Mouse (Mus musculus): ENCODE data around the gene Ubac2.

The Ubac2 gene

DNA sequence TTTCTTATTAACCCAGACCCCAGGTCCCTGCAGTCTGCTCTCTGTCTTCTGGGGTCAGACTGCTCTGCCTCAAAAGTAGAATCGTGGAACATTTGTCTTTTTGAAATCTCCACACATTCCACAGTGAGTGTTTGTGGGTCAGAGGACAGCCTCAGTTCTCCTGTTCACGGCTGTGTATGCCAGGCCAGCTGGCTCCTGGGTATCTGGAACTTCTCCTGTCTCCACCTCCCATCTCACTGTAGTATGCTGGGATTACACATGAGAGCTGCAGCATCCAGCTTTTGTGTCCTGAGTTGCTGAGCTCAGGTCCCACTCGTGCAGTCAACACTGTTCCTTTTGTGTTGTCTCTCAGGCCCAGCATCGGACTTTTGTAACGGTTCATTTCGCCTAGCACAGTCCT, 46.5 kb downstream of the Ubac2 start:
- DNase-seq (ENCODE audit: low spot score) = no peak

DNA sequence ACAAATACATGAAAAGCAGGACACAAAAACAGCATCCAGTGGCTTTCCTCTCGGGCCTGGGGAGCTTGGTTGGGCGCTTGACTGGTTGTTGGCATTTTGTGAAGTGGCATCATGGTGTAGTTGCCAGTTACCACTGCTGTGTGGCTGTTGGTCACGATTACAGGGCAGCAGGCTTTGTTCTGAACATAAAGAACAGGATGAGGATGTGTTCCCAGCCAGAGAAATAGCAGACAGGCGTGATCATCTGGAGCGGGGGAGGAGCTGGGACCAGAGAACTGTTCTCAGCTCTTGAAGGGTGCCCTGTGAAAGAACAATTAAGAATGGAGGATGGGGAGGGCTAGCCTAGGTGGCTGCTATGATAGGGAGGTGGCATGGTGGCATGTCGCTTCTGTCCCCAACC, 48.5 kb downstream of the Ubac2 start:
- DNase-seq (ENCODE audit: low spot score) = no peak

DNA sequence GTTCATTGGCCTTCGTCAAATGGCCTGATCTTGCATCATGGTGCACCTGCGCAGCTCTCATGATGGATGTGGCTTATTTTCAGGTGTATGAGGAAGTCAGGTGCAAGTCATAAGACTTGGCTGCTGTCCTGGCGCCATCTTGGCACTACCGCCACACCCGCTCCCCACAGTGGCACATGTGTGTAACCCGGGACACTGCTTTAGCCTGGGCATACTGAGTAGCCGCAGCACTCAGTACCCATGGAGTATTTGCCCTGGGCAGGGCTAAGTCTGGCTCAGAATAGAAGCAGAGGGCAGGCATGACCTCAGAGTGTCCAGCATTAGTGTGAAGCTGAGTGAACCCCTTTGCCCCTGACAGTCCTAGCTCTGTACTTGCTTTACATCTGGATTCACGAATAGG, 49.0 kb downstream of the Ubac2 start:
- no peak for DNase-seq (ENCODE audit: low spot score)

DNA sequence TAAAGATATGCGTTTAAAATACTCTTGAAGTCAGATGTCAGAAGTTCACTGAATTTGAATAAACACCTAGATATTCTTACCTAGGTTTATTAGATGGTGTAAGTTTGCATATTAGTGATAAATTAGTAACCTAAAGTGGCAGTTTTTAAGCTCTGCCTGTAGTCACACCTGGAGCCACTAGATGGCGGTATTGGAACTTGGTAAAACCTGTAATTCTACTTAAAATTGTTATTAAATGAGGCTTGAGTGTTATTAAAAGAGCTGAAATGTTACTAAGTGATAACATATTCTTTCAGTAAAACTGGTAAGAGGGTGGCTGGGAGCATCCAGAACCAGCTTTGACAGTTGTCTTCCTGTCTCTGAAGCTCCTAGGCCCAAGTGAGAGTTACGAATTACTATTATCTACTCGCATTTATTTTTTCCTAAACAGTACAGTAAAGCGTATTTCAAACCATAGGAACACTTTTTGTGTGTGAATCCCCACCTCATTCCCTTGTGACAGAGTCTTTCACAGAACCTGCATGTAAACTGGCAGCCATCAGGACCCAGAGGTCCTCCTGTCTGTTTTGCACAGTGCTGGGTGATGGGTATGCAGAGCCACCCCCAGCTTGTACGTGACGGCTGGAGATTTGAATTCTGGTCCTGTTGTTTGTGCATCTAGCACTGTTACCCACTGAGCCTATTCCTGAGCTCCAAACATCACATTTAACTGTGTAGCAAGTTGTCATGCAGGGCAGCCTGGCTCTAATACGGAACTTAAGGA, 50.1 kb downstream of the Ubac2 start:
- DNase-seq (ENCODE audit: low spot score) = no peak

DNA sequence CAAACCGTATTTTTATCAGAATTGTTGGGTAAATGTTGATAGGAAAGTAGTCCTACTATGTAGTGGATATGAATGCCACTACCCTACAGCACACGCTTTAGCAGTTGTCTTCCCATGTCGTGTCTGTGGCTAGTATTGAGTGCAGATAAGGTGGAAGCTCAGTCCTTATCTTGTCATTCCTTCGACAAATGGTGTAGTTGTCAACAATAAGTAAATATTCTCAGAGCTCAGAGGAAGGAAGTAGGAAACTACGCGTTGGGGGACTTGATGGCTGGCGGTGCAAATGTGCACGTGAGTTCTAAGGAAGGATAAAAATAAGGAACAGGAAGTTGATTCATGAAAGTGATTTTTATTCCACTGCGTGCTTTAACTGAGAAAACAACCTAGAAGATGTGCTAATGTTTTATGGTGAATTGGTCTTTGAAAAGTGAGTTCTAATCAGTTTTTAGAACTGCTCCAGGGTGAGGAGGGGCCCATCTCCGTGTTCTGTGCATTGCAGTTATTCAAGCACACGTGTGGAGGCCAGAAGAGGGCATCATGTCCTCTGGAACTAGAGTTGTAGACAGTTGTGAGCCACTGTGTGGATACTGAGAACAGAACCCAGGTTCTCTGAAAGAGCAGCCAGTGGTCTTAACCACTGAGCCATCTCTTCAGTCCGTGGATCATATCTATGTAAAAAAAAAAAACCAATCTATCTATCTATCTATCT, 51.0 kb downstream of the Ubac2 start:
- no peak for DNase-seq (ENCODE audit: low spot score)

DNA sequence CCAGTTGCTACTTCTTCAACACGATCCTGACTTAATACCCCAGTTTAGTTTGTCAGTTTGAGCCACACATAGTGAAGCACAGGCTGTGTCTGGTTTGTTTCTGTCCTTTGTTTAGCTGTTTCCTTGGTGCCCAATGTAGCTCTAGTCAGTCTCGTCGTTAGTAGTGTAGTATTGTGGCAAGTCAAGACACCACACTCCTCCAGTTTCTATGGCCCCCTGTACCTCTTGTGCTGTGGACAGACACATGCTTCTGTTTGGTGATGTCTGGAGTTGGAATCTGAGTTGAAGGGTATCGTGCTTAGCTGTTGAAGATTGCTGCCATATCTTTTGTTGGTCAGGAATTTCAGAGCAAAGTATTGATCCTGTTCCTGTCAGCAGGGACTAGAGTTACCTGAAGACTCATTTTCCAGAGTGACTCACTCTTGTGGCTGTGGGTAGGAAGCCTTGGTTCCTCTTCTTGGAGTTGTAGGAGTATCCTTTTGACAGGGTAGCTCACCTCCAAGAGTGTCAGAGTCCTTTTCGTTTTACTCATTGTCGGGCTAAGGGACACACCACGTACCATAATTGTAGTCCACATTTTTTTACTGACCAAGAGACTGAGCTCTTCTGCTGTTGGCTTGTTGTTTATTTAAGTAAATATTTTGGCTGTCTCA, 52.4 kb downstream of the Ubac2 start:
- no peak for DNase-seq (ENCODE audit: low spot score)

DNA sequence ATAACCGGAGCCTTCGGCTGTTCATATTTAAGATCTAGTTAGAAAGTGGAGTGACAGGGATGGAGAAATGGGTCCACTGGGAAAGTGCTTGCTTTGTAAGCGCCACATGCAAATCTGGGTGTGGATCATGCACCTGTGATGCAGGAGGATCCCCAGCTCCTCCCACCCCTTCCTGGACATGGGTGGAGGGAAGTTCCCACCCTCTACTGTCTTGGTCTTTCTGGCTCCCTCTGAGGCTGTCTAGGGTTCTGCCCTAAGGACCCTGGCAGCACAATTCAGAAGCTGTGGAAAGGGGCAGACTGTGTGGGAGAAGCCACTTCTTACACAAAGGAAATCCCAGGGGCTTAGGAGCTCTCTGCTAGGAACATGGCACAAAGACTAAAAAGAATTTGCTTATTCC, 53.2 kb downstream of the Ubac2 start:
- DNase-seq (ENCODE audit: low spot score) = no peak

DNA sequence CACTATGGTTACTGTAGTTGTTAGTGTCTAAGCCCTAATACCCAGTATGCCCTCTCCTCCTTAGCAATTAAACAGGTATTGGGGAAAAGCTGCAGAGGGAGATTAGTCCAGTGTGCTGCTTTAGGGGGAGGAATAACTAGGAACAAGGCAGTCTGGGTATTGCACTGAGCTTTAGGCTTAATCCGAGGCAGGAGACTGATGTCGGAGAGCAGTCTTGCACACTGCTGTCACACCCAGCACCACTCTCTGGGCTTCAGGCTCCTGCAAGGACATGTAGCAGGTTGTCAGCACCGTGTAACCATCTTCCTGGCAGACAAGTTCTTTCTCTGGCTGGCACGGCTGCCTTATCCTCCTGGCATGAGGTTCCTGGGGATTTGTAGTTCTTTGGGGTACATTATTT, 53.8 kb downstream of the Ubac2 start:
- no peak for DNase-seq (ENCODE audit: low spot score)

DNA sequence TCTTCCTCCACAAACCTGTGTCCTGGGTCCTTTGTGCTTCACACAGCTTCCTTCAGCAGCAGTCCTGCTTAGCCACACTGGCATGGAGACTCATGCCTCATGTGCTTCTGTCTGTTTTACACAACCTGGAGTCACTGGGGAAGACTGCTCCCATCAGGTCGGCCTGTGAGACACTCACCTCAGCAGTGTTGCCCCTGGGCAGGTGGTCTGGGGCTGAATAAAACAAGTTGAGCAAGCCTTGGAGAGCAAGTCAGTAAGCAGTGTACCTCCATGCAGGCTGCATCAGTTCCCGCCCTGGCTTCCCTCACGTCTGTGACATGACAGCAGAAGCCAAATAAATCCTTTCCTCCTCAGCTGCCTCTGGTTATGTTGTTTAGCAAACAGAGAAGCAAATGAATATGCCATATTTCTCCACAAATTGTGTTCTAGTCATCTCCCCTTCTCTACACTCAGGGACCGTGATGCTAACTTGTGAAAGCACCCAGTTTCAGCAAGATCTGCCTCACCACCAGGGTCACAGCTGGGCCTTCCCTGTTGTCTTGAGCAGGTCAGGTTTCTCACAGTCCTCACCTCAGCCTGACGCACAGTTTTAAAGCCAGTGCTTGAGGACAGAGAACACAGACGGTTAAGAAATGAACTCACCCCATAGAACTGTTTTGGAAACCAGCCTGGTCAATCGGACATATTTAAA, 55.6 kb downstream of the Ubac2 start:
- no peak for DNase-seq (ENCODE audit: low spot score)

DNA sequence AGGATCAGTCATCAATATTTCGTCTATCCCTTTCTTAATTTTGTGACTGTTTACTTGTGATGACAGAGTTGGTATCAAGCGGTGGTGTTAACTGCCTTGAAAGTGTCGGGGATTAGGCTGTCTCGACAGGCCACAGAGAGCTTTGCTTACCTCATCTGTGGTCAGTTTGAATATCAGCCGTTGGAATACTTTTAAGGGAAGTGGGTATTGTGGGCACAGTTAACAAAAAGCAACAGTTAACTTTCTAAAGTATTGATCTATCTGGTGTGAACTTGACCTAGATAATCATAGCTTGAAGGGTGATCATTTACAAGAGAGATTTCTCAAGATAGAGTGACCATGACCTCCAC, 56.2 kb downstream of the Ubac2 start:
- DNase-seq (ENCODE audit: low spot score) = no peak

DNA sequence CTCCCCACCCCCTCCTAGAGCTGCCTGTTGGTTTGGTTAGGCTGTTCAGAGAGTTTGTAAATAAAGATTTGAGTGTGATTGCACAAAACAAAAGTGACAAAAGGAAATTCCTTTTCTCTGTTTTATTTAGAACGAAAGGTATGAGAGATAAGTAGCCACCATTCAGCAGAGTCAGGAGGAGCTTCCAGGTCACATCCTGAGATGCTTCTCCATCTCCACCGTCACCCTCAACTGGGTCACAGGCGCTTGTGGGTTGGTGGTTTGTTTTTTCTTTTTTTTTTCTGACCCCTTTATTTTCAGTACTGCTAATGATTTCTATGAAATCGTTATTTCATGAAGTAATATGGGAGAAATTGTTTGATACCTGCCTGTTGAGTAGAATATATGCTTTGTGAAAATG, 57.9 kb downstream of the Ubac2 start:
- DNase-seq (ENCODE audit: low spot score) = no peak

DNA sequence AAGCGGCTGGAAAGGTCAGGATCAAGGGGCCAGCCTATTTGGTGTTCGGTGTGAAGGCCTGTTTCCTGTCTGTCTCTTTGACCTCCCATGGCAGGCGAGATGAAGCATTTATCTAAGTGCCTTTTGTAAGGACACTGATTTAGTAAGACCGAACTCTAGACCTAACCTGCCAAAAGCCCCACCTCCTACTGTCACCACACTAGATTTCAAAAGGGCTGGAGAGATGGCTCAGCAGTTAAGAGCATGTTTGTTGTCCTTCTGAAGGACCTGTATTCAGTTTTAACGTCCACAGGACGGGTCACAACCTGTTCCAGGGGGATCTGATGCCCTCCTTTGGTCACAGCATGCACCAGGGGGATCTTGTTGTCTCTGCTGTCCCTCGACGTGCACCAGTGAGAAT, 58.4 kb downstream of the Ubac2 start:
- no peak for DNase-seq (ENCODE audit: low spot score)

DNA sequence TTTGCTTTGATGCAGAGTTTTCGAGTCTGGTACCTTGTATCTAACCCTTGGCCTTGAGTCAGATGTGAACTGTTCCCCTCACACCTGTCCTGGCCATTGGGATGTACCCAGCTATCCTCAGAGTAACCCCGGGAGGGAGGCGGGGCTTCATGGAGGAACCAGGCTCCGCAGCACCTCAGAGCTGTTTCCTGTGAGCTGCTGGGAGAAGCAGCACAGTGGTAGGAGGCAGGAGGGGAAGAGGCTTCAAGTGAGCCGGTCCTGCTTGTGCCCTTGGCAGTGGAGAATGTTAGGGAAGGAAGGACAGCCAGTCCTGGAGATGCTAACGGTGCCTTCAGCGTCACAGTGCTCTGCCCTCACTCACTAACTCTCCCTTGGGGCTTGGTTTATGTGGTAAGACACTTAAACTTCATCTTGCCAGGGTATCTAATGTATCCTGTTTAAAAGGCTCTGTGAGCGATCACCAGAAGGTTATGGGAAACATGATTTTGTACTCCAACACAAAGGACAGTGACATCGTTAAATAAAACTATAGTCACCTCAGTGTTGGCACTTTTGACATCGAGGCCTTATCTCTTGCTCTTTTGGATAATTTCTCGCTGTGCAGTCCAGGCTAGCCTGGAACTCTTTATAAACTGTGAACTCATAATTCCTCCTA, 59.3 kb downstream of the Ubac2 start:
- DNase-seq (ENCODE audit: low spot score) = no peak

DNA sequence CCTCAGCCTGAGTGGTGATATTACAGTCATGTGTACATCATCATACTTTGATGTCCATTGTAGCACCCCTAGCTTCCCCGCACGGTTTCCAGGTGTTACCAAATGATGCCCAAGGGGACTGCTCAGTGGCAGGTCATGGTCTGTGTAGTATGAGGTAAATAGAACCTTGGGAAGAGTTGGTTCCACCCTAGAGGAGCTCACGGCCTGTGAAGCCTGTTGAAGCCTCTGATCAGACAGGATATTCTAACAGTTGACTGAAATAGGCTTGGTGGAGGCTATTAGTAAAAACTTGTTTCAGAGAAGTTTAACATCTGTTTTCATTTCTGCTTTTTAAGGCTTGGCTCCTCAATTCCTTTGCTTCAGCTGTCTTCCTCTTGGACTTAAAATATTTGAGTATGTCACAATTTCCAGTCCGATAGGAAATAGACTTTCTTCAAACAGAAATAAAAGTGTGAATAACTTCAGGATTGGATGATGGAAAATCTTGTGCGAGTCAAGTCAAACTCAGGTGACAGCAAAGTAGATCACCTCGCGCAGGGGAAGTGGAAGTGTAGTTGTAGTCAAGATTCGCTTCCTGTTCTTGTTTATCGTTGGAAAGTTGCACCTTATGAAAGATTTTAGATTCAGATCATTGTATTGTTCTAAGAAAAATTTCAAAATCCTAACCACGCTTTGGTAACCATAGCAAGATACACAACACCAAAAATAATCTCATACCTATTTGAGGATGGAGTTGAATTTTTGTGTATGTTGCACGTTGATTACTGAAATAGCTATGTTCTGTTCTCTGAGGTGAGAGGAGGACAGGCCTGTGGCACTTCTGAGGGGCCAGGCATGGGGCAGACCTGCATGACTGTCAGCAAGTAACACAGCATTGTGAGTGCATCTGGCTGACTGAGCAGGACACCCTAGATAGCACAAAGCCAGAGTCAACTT, 60.1 kb downstream of the Ubac2 start:
- no peak for DNase-seq (ENCODE audit: low spot score)

DNA sequence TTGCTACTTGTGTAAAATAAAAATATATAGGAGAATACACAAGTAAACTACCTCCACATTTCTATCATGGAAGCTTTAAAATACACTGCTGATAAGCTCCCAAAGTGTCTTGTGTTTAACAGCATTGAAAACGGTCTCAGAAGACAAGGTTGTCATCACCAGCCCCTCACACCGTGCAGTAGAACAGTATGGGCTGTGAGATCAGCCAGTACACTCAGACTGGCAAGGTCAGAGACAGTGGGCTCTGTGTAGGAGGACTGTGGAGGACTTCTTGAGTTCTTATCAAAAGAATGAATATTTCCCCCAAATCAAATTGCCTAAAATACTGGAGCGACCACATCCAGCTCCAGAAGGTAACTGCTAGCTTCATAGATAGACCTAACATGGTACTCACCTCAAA, 61.2 kb downstream of the Ubac2 start:
- no peak for DNase-seq (ENCODE audit: low spot score)

DNA sequence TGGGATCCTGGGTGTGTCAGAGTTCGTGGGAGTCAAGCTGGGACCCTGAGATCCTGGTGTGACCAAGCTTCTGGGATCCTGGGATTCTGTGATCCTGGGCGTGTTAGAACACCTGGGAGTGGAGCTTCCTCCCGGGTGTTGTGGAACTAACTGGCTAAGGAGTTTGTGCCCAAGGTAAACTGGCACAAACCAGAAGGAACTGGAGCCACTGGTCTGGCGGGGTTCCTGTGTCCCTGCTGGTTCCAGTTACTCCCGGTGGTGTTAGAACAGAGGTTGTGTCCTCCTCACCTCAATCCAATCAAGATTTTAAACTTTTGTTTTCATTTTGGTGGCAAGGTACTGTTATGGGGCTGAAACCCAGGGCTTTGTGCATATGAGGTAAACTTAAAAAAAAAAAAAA, 67.7 kb downstream of the Ubac2 start:
- no peak for DNase-seq (ENCODE audit: low spot score)

DNA sequence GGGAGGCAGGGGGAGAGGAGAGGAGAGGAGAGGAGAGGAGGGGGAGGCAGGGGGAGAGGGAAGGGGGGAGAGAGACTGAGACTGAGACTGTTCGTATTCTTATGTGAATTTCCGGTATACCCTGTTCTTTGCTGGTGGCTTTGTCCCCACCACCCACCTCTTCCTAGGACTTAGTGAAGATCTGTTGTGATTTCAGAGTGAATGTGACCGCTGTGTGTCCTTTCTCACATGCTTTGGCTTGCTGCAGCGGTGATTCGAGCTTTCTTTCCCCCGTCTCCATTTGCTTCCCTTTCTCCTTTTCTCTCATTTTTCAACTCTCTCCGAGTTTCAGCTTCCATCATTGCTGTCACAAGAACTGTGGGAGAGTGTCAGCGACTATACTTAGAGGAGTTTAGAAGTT, 68.3 kb downstream of the Ubac2 start:
- DNase-seq (ENCODE audit: low spot score) = no peak

DNA sequence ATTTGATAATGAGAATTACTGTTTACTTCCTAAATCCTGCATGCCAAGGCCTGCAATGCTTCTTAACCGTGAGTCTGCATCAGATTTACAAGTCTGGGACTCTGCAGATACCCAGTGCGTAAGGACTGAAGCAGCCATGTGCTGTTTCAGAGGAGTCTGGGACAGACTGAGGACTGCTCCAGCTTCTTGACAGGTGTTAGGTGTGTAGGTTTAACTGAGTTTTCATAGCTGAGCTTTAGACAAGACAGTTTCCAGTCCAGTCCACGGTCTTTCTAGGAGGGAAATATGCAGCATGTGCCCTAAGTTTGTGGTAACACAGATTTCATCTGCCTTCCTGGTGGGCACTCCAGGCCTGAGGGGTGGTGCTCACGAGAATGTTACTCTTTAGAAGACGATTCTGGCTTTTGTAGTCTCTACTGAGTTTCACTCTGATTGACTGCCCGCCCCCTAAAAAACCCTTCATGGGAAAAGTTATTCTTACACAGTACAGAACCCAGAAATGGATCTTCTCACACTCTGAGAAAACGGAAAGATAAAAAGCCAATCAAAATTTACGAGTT, 68.9 kb downstream of the Ubac2 start:
- no peak for DNase-seq (ENCODE audit: low spot score)

DNA sequence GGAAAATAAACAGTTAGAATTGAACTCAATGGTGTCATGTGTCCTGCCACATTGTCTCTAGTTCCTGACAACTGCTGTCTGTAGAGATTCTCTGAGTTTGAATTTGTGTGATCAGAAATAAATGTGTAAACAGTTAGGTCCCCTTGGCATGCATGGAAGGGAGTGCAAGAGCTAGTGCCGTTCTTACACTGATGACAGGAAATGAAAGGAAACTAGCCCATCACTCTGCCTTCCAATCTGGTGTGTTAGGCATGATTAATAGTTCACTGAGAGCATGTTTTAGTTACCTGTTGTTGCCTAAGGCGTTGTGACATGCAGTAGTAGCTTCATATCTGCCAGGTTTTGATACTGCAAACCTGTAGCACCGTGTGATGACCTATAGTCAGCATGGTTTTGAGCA, 69.5 kb downstream of the Ubac2 start:
- DNase-seq (ENCODE audit: low spot score) = no peak

DNA sequence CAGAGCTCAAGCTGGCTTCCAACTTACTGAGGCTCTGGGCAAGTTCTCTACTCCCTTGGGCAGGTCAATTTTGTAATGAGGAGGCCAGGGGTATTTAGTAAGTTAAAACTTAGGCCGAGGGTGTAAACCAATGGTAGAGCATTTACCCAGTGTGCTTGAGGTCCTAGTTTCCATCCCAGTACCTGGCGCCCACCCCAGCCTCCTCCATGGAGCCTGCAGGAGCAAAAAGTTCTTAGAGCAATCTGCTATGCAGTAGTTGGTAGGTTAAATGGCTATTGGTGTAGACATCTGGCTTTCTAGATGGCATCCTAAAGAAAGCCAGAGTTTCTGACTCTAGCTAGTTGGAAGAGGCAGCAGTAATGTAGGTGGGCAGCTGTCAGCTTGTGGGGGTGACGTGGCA, 71.0 kb downstream of the Ubac2 start:
- DNase-seq (ENCODE audit: low spot score) = no peak

DNA sequence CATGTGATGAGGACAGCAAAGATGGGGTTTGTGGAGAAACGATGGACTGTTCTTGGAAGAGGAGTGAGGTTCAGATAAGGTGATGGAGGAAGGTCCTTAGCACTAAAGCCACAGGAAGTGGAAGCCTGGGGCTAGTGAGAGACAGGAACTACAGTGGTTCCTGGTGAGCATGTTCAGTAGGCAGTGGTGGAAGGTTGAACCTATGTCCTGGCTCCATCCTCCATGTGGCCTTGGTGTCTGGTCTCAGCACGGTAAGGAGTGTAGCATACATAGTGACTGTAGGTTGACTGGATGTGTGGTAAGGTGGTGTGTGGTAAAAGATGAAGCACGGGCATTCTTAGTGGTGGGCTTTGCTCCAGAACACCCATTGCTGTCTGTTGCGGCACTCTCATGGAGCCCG, 71.5 kb downstream of the Ubac2 start:
- no peak for DNase-seq (ENCODE audit: low spot score)
